Mouse (Mus musculus) megakaryocyte, embryonic 14.5 days (primary cell): Measurements from ENCODE around the gene Gm42791.

ENCODE experiments used
- FLI1 ChIP-seq: IDR thresholded peaks from 2 replicates; pipeline ENCODE4 v1.6.1; 2012; ENCODE audit warnings: low read length, inconsistent platforms, mixed read lengths
- GATA1 ChIP-seq: IDR thresholded peaks from 3 replicates; pipeline ENCODE4 v1.6.1; 2012; ENCODE audit warnings: mixed read lengths, low read length, inconsistent platforms, borderline replicate concordance

GRCm38 (mm10) chr5:148999802-149000201 lies 4.9 kb upstream of the Gm42791 start:
- TF ChIP-seq GATA1 = no peak
- TF ChIP-seq FLI1 = no peak
